Mouse (Mus musculus): Measurements from ENCODE around the gene Rpgrip1l.

GRCm38 (mm10) chr8:91350628-91351027 is 37.6 kb upstream of the Rpgrip1l start:
- no peak for TF ChIP-seq CTCF (conservative IDR thresholded peaks at IDR 0.05; ENCODE audit: low read length)
- TF ChIP-seq NANOG (IDR thresholded peaks at IDR 0.05; ENCODE audit: borderline replicate concordance, low read length): no peak
- TF ChIP-seq POU5F1 (IDR thresholded peaks at IDR 0.05; ENCODE audit: borderline replicate concordance, low read length): no peak
